Mouse (Mus musculus): ENCODE results near the gene Imp3.

Gene Imp3

DNA sequence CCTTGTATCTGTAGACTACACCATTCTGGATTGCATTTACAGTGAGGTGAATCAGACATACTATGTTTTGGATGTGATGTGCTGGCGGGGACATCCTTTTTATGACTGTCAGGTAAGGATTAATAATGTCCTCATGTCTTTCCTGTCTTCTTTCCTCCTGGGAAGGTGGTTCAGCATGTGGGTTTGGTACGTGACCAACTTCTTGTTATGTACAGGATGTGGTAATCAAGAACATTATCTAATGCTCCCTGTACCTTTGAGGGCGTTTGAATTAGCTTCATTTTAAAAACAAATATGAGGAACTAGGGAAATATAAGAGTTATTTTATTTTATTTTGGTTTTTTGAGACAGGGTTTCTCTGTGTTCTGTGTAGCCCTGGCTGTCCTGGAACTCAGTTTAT lies 37.9 kb downstream of the Imp3 start:
- no peak for DNase-seq

DNA sequence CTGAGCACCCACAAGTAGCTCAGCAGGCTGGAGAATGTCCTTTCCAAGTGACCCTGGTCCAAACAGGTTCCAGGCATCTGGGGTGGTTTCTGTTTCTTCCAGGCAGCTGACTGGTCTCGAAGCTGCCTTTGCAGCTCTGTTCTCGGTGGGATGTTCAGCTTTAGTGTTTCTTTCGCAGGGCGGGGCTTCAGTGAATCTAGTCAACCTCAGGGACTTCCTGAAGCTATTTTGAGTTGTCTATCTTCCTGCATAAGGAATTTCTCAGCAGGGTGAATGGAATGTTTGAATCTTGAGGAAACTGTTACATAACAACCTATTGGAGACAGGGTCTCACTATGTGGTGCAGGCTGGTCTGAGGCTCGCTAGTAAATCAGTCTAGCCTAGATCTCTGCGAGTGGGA lies 42.9 kb downstream of the Imp3 start:
- no peak for DNase-seq

DNA sequence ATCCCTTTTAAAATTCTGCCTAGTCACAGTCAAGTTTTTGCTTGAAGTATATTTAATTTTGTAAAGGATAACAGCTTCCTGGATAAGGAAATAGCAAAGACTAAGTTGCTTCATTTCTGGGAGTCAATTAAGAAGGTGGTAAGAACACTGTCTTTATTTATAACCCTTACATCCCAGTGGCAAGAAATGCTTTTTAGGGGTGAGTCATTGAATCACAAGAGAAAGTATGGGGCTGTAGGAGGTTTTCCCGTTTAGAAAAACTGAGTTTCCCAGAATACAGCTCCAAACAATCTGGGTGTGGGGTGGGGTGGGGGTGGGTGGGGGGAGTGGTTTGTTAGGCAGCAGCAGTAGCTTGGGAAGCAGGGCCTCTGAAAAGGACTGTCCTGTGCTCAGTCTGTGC lies 44.2 kb downstream of the Imp3 start:
- DNase-seq = no peak

Data from kidney, adult 9 months (tissue).